Mouse (Mus musculus) MEL (cell line): ENCODE measurements at regions not wholly inside any gene's neighbourhood (a gene's known extent, or its start where the extent isn't known, plus 50 kb on each side); places are given as distances from the start of the nearest gene placed in this dataset.

ENCODE experiments used
- CHD2 ChIP-seq: IDR thresholded peaks from 2 replicates; pipeline ENCODE4 v1.6.1; 2011; ENCODE audit warnings: low read length, improper control_type of control experiment
- CTCF ChIP-seq, 3 experiments: IDR thresholded peaks in 2 of 3; conservative IDR thresholded peaks in 1 of 3; 2 replicates each; pipeline ENCODE4 v1.5.1; 2011 to 2012; ENCODE audit warnings: low read length in 3 of 3, low read depth in 2 of 3, mild to moderate bottlenecking in 2 of 3, improper control_type of control experiment in 1 of 3, inconsistent platforms in 1 of 3, mixed read lengths in 1 of 3, moderate library complexity in 1 of 3; ENCODE audit not compliant: control insufficient read depth in 1 of 3, insufficient read depth in 1 of 3, poor library complexity in 1 of 3, severe bottlenecking in 1 of 3
- MXI1 ChIP-seq: IDR thresholded peaks from 2 replicates; pipeline ENCODE4 v1.6.1; 2011; ENCODE audit warnings: mild to moderate bottlenecking, low read depth, low read length, improper control_type of control experiment
- MYB ChIP-seq: IDR thresholded peaks from 2 replicates; pipeline ENCODE4 v1.6.1; 2011; ENCODE audit warnings: mild to moderate bottlenecking, low read depth, low read length, improper control_type of control experiment
- POLR2A ChIP-seq, 2 experiments: IDR thresholded peaks; 2 replicates each; pipeline ENCODE4 v1.6.1; 2011 to 2012; ENCODE audit warnings: low read length in 2 of 2, mild to moderate bottlenecking in 2 of 2, control low read depth in 1 of 2, improper control_type of control experiment in 1 of 2, low read depth in 1 of 2, moderate library complexity in 1 of 2; ENCODE audit not compliant: control insufficient read depth in 1 of 2, insufficient read depth in 1 of 2, poor library complexity in 1 of 2
- POLR2AphosphoS5 ChIP-seq: IDR thresholded peaks from 2 replicates; pipeline ENCODE4 v1.6.1; 2012; ENCODE audit warnings: low read depth, borderline replicate concordance, mild to moderate bottlenecking, inconsistent platforms, low read length, moderate library complexity, mixed read lengths
- TAL1 ChIP-seq: IDR thresholded peaks from 2 replicates; pipeline ENCODE4 v1.6.1; 2012; ENCODE audit warnings: mild to moderate bottlenecking, inconsistent platforms, low read length, moderate library complexity, mixed read lengths
- TCF12 ChIP-seq: IDR thresholded peaks from 2 replicates; pipeline ENCODE4 v1.6.1; 2014; ENCODE audit warnings: low read depth, mild to moderate bottlenecking, inconsistent platforms, low read length, improper control_type of control experiment, moderate library complexity

- TF ChIP-seq POLR2A (IDR thresholded peaks at IDR 0.05; ENCODE audit: control insufficient read depth in 1 of 2, insufficient read depth in 1 of 2, low read depth in 1 of 2, low read length in 2 of 2, poor library complexity in 1 of 2) (no peak), CTCF (IDR thresholded peaks at IDR 0.05 in 2 of 3, conservative IDR thresholded peaks at IDR 0.05 in 1 of 3; ENCODE audit: control insufficient read depth in 1 of 3, insufficient read depth in 1 of 3, low read depth in 2 of 3, low read length in 3 of 3, poor library complexity in 1 of 3, severe bottlenecking in 1 of 3) (no peak), TCF12 (no peak), MXI1 (no peak), TAL1 (no peak), POLR2AphosphoS5 (no peak), CHD2 (no peak), MYB (no peak)
Measured at GRCm38 (mm10) chr1:120691571-120691970, 89.4 kb downstream of the En1 start.
